Mouse (Mus musculus) kidney, adult 2 months (tissue): Measurements from ENCODE around the gene Rassf1.

Source experiments
- CTCF ChIP-seq: fragments of 200-500 bp; conservative IDR thresholded peaks from 2 replicates; pipeline ENCODE4 v1.5.1; 2011; ENCODE audit warnings: low read depth, mild to moderate bottlenecking, control low read depth, low read length, moderate library complexity, mixed read lengths; ENCODE audit not compliant: insufficient read depth, insufficient read length
- POLR2A ChIP-seq: fragments of 200-500 bp; IDR thresholded peaks from one replicate; pipeline ENCODE4 v1.6.1; 2011; ENCODE audit warnings: low read depth, low read length, control low read depth

DNA sequence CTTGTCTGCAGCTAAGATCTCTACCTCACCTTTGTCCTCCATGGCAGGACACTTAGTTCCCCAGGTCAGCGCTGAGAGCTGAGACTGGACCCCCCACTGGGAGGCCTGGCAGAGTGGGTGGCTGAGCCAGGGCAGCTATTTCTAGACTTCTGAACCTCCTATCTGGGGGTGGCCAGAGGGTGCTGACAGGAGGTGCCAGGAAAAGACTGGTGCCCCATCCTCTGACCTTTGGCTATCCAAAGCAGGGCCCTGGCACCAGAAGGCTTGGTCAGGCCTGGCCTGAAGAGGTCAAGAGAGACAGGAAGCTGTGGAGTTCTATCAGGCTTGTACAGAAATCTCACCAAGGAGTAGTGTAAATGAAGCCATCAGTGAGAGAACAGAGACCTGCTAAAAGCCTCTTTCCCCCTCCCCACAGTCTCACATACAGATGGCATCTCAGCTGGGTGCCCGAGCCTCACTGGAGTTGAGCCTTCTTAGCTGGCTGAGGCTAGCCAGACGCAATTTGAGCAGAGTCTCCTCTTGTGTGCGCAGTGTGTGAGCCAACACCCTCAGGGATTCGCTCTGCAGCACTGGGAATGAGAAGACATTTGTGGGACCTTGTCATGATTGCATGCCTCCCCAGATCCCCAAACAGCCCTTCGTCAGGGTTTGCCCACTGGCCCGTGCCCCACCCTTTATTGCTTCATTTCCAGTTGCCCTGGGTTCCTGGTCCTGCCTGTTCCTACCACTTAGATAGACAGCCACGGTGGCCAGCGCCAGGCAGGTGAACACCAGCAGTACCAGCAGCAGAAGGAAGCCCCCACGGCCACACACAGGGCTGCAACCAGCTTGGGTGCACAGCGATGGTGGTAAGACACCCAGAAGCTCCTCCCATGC, 42.0 kb downstream of the Rassf1 start:
- no peak for TF ChIP-seq POLR2A
- no peak for TF ChIP-seq CTCF
